Mouse (Mus musculus) erythroblast, embryonic 14.5 days (primary cell): ENCODE results near the gene Atl2.

Experiments
- GATA1 ChIP-seq: IDR thresholded peaks from 2 replicates; pipeline ENCODE4 v1.6.1; 2012; ENCODE audit warnings: low read length, inconsistent platforms, mixed read lengths
- TAL1 ChIP-seq: IDR thresholded peaks from 3 replicates; pipeline ENCODE4 v1.6.1; 2012; ENCODE audit warnings: low read length, inconsistent platforms, mixed read lengths

DNA sequence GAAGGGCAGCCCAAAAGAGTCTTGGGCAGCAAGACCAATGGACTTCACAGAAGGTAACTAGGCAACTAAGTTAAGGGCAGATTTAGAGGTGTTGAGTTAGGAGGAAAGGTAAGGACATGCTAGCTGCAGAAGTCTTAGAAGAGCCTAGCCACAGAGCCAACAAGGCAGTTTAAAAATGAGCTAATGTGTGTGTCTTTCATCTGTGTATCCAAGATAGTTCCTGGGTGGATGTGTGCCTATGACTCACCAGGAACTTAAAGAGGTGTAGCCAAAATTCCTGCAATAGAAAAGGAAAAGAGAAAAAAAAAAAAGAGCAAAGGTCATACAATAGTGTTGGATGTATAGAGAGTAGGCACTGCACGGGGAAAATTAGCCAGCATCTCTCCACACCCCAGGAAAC is 63.6 kb downstream of the Atl2 start:
- no peak for TF ChIP-seq GATA1
- TF ChIP-seq TAL1: no peak
